Mouse (Mus musculus): ENCODE measurements around the gene Gm10718.
"Not testable (repeated sequence)": the region's sequence is repeated elsewhere in the genome, so short reads cannot be mapped to it uniquely, and the experiment has no call there.

Gene Gm10718

DNA sequence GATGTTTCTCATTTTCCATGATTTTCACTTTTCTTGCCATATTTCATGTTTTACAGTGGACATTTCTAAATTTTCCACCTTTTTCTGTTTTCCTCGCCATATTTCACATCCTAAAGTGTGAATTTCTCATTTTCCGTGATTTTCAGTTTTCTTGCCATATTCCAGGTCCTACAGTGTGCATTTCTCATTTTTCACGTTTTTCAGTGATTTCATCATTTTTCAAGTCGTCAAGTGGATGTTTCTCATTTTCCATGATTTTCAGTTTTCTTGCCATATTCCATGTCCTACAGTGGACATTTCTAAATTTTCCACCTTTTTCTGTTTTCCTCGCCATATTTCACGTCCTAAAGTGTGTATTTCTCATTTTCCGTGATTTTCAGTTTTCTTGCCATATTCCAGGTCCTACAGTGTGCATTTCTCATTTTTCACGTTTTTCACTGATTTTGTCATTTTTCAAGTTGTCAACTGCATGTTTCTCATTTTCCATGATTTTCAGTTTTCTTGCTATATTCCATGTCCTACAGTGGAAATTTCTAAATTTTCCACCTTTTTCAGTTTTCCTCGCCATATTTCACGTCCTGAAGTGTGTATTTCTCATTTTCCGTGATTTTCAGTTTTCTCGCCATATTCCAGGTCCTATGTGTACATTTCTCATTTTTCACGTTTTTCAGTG is at the start of gene Gm10718:
TSS of gene Gm10718 (plus strand) at position 236 of the 673 bp plus-strand sequence.
- DNase-seq (ENCODE audit: low spot score in 2 of 2), result peak; percentile 55 to 59

- DNase-seq (ENCODE audit: low spot score in 2 of 2), result peak; percentile 34 to 40
These were observed 22.8 kb upstream of the Gm10718 start, which contains the start of gene Gm10722 for GRCm38 (mm10) chr9:3000445-3000972. TSS of gene Gm10722 (plus strand) at chr9:3000922.

GRCm38 (mm10) chr9:3001006-3001405 is 22.3 kb upstream of the Gm10718 start:
- peak; percentile 17 to 24 for DNase-seq (ENCODE audit: low spot score in 2 of 2)

DNA sequence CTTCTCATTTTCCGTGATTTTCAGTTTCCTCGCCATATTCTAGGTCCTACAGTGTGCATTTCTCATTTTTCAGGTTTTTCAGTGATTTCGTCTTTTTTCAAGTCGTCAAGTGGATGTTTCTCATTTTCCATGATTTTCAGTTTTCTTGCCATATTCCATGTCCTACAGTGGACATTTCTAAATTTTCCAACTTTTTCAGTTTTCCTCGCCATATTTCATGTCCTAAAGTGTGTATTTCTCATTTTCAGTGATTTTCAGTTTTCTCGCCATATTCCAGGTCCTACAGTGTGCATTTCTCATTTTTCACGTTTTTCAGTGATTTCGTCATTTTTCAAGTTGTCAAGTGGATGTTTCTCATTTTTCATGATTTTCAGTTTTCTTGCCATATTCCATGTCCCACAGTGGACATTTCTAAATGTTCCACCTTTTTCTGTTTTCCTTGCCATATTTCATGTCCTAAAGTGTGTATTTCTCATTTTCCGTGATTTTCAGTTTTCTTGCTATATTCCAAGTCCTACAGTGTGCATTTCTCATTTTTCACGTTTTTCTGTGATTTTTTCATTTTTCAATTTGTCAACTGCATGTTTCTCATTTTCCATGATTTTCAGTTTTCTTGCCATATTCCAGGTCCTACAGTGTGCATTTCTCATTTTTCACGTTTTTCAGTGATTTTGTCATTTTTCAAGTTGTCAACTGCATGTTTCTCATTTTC is 21.2 kb upstream of the Gm10718 start:
- peak; percentile 91 to 95 for DNase-seq (ENCODE audit: low spot score in 2 of 2)

DNA sequence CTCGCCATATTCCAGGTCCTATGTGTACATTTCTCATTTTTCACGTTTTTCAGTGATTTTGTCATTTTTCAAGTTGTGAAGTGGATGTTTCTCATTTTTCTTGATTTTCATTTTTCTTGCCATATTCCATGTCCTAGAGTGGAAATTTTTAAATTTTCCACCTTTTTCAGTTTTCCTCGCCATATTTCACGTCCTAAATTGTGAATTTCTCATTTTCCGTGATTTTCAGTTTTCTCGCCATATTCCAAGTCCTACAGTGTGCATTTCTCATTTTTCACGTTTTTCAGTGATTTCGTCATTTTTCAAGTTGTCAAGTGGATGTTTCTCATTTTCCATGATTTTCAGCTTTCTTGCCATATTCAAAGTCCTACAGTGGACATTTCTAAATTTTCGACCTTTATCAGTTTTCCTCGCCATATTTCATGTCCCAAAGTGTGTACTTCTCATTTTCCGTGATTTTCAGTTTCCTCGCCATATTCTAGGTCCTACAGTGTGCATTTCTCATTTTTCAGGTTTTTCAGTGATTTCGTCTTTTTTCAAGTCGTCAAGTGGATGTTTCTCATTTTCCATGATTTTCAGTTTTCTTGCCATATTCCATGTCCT is 20.5 kb upstream of the Gm10718 start, which contains the start of gene Gm11168:
TSS of gene Gm11168 (plus strand) at position 553 of the 603 bp plus-strand sequence.
- not testable (repeated sequence) for DNase-seq (ENCODE audit: low spot score in 2 of 2)

GRCm38 (mm10) chr9:3006179-3006578 is 17.2 kb upstream of the Gm10718 start:
- DNase-seq (ENCODE audit: low spot score in 2 of 2), result not testable (repeated sequence)

DNA sequence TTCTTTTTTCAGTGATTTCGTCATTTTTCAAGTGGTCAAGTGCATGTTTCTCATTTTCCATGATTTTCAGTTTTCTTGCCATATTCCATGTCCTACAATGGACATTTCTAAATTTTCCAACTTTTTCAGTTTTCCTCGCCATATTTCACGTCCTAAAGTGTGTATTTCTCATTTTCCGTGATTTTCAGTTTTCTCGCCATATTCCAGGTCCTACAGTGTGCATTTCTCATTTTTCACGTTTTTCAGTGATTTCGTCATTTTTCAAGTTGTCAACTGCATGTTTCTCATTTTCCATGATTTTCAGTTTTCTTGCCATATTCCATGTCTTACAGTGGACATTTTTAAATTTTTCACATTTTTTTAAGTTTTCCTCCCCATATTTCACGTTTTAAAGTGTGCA is 16.7 kb upstream of the Gm10718 start:
- DNase-seq (ENCODE audit: low spot score in 2 of 2), result peak; percentile 94 to 96

GRCm38 (mm10) chr9:3007272-3007671 is 16.1 kb upstream of the Gm10718 start:
- DNase-seq (ENCODE audit: low spot score in 2 of 2), result not testable (repeated sequence)

DNA sequence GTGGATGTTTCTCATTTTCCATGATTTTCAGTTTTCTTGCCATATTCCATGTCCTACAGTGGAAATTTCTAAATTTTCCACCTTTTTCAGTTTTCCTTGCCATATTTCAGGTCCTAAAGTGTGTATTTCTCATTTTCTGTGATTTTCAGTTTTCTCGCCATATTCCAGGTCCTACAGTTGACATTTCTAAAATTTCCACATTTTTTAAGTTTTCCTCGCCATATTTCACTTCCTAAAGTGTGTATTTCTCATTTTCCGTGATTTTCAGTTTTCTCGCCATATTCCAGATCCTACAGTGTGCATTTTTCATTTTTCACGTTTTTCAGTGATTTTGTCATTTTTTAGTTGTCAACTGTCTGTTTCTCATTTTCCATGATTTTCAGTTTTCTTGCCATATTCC is 14.0 kb upstream of the Gm10718 start:
- not testable (repeated sequence) for DNase-seq (ENCODE audit: low spot score in 2 of 2)

GRCm38 (mm10) chr9:3012054-3012621 is 11.2 kb upstream of the Gm10718 start:
- DNase-seq (ENCODE audit: low spot score in 2 of 2), result not testable (repeated sequence)

DNA sequence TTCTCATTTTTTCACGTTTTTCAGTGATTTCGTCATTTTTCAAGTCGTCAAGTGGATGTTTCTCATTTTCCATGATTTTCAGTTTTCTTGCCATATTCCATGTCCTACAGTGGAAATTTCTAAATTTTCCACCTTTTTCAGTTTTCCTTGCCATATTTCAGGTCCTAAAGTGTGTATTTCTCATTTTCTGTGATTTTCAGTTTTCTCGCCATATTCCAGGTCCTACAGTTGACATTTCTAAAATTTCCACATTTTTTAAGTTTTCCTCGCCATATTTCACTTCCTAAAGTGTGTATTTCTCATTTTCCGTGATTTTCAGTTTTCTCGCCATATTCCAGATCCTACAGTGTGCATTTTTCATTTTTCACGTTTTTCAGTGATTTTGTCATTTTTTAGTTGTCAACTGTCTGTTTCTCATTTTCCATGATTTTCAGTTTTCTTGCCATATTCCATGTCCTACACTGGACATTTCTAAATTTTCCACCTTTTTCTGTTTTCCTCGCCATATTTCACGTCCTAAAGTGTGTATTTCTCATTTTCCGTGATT is 10.5 kb upstream of the Gm10718 start, which contains the start of gene Gm10721:
TSS of gene Gm10721 (plus strand) at position 408 of the 547 bp plus-strand sequence.
- not testable (repeated sequence) for DNase-seq (ENCODE audit: low spot score in 2 of 2)

- not testable (repeated sequence) for DNase-seq (ENCODE audit: low spot score in 2 of 2)
These were observed 8.0 kb upstream of the Gm10718 start, which contains the start of gene Gm10720 for GRCm38 (mm10) chr9:3015354-3015753. TSS of gene Gm10720 (plus strand) at chr9:3015654.

- DNase-seq (ENCODE audit: low spot score in 2 of 2), result not testable (repeated sequence)
These were observed 7.5 kb upstream of the Gm10718 start for GRCm38 (mm10) chr9:3015896-3016295.

- not testable (repeated sequence) for DNase-seq (ENCODE audit: low spot score in 2 of 2)
These were observed 6.2 kb upstream of the Gm10718 start, which contains the start of gene Gm10719 for GRCm38 (mm10) chr9:3017108-3017507. TSS of gene Gm10719 (plus strand) at chr9:3017408.

DNA sequence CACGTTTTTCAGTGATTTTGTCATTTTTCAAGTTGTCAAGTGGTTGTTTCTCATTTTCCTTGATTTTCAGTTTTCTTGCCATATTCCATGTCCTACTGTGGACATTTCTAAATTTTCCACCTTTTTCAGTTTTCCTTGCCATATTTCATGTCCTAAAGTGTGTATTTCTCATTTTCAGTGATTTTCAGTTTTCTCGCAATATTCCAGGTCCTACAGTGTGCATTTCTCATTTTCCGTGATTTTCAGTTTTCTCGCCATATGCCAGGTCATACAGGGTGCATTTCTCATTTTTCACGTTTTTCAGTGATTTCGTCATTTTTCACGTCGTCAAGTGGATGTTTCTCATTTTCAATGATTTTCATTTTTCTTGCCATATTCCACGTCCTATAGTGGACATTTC is 4.4 kb upstream of the Gm10718 start:
- not testable (repeated sequence) for DNase-seq (ENCODE audit: low spot score in 2 of 2)

DNA sequence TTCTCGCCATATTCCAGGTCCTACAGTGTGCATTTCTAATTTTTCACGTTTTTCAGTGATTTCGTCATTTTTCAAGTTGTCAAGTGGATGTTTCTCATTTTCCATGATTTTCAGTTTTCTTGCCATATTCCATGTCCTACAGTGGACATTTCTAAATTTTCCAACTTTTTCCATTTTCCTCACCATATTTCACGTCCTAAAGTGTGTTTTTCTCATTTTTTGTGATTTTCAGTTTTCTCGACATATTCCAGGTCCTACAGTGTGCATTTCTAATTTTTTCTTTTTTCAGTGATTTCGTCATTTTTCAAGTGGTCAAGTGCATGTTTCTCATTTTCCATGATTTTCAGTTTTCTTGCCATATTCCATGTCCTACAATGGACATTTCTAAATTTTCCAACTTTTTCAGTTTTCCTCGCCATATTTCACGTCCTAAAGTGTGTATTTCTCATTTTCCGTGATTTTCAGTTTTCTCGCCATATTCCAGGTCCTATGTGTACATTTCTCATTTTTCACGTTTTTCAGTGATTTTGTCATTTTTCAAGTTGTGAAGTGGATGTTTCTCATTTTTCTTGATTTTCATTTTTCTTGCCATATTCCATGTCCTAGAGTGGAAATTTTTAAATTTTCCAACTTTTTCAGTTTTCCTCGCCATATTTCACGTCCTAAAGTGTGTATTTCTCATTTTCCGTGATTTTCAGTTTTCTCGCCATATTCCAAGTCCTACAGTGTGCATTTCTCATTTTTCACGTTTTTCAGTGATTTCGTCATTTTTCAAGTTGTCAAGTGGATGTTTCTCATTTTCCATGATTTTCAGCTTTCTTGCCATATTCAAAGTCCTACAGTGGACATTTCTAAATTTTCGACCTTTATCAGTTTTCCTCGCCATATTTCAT is 3.3 kb upstream of the Gm10718 start:
- peak; percentile 16 to 33 for DNase-seq (ENCODE audit: low spot score in 2 of 2)

DNA sequence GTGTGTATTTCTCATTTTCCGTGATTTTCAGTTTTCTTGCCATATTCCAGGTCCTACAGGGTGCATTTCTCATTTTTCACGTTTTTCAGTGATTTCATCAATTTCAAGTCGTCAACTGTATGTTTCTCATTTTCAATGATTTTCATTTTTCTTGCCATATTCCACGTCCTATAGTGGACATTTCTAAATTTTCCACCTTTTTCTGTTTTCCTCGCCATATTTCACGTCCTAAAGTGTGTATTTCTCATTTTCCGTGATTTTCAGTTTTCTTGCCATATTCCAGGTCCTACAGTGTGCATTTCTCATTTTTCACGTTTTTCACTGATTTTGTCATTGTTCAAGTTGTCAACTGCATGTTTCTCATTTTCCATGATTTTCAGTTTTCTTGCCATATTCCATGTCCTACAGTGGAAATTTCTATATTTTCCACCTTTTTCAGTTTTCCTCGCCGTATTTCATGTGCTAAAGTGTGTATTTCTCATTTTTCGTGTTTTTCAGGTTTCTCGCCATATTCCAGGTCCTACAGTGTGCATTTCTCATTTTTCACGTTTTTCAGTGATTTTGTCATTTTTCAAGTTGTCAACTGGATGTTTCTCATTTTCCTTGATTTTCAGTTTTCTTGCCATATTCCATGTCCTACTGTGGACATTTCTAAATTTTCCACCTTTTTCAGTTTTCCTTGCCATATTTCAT is 885 bp upstream of the Gm10718 start:
- DNase-seq (ENCODE audit: low spot score in 2 of 2), result peak; percentile 62 to 64

DNA sequence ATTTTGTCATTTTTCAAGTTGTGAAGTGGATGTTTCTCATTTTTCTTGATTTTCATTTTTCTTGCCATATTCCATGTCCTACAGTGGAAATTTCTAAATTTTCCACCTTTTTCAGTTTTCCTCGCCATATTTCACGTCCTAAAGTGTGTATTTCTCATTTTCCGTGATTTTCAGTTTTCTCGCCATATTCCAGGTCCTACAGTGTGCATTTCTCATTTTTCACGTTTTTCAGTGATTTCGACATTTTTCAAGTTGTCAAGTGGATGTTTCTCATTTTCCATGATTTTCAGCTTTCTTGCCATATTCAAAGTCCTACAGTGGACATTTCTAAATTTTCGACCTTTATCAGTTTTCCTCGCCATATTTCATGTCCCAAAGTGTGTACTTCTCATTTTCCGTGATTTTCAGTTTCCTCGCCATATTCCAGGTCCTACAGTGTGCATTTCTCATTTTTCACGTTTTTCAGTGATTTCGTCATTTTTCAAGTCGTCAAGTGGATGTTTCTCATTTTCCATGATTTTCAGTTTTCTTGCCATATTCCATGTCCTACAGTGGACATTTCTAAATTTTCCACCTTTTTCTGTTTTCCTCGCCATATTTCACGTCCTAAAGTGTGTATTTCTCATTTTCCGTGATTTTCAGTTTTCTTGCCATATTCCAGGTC is 770 bp downstream of the Gm10718 start:
- DNase-seq (ENCODE audit: low spot score in 2 of 2), result peak; percentile 98 to 99

GRCm38 (mm10) chr9:3024912-3025467 is 1.6 kb downstream of the Gm10718 start, which contains the start of gene Gm10717:
TSS of gene Gm10717 (plus strand) at chr9:3025417.
- peak; percentile 5 to 23 for DNase-seq (ENCODE audit: low spot score in 2 of 2)

All from natural killer cell, adult 2 months (primary cell).